Mouse (Mus musculus): ENCODE data around the gene Gm10192. TPM values are rescaled to one million over a fixed set of nuclear protein-coding genes. Genes with fewer than 3 reads are reported as not detected.

Gm10192 gene
- polyA plus RNA-seq, 1 experiment, result not detected

GRCm38 (mm10) chr4:97156084-97156483 lies 26.9 kb downstream of the Gm10192 start:
- Histone ChIP-seq H3K4me1 (ENCODE audit: control insufficient read depth, insufficient read depth, low read length) (no peaks in the 10 kb centered on the region; the same call in 1 of the 2 replicates), H3K27ac (ENCODE audit: insufficient read depth, low read depth, low read length) (no peak overlapping the region), H3K4me3 (ENCODE audit: insufficient read depth, low read depth, low read length) (no peak overlapping the region)
- 62% methylated on average over 3 of the region's 3 CpGs for WGBS
- TF ChIP-seq CTCF (IDR thresholded peaks at IDR 0.05; ENCODE audit: insufficient read depth, low read depth, low read length), result no peak
- TF ChIP-seq POLR2A (IDR thresholded peaks at IDR 0.05; ENCODE audit: insufficient read depth, low read depth, low read length), result no peak

GRCm38 (mm10) chr4:97153554-97153953 lies 29.4 kb downstream of the Gm10192 start:
- no peak for TF ChIP-seq CTCF (IDR thresholded peaks at IDR 0.05; ENCODE audit: insufficient read depth, low read depth, low read length)
- no peak for TF ChIP-seq POLR2A (IDR thresholded peaks at IDR 0.05; ENCODE audit: insufficient read depth, low read depth, low read length)
- Histone ChIP-seq H3K4me3 (ENCODE audit: insufficient read depth, low read depth, low read length) (no peak overlapping the region), H3K4me1 (ENCODE audit: control insufficient read depth, insufficient read depth, low read length) (no peaks in the 10 kb centered on the region; the same call in 1 of the 2 replicates), H3K27ac (ENCODE audit: insufficient read depth, low read depth, low read length) (no peak overlapping the region)

- no peak for TF ChIP-seq CTCF (IDR thresholded peaks at IDR 0.05; ENCODE audit: insufficient read depth, low read depth, low read length)
- TF ChIP-seq POLR2A (IDR thresholded peaks at IDR 0.05; ENCODE audit: insufficient read depth, low read depth, low read length), result no peak
- 98% methylated on average over 2 of the region's 2 CpGs for WGBS
- Histone ChIP-seq H3K4me3 (ENCODE audit: insufficient read depth, low read depth, low read length) (no peak overlapping the region), H3K27ac (ENCODE audit: insufficient read depth, low read depth, low read length) (no peak overlapping the region), H3K4me1 (ENCODE audit: control insufficient read depth, insufficient read depth, low read length) (no peaks in the 10 kb centered on the region)
Measured at GRCm38 (mm10) chr4:97142484-97142883, 40.5 kb downstream of the Gm10192 start.
